Mouse (Mus musculus): ENCODE data around the gene Iqcc. TPM values are rescaled to one million over a fixed set of nuclear protein-coding genes. Genes with fewer than 3 reads are reported as not detected.

The Iqcc gene
- polyA plus RNA-seq, 1 experiment from 2014 or later, result 30.0 TPM

- Histone ChIP-seq H3K27me3 (no peaks in the 10 kb centered on the region), H3K27ac (no peak overlapping the region), H3K9me3 (replicated peaks) (no peaks in the 10 kb centered on the region), H3K4me2 (replicated peaks) (no peak overlapping the region), H3K4me1 (no peaks in the 10 kb centered on the region), H3K9ac (no peak overlapping the region), H3K36me3 (peaks cover 98% of the 10 kb centered on the region), H3K4me3 (no peak overlapping the region)
- 96% methylated on average over 12 of the region's 12 CpGs for WGBS
- no peak for ATAC-seq (ENCODE audit: low FRiP score)
Observed at GRCm38 (mm10) chr4:129631867-129632266, 13.0 kb upstream of the Iqcc start.

DNA sequence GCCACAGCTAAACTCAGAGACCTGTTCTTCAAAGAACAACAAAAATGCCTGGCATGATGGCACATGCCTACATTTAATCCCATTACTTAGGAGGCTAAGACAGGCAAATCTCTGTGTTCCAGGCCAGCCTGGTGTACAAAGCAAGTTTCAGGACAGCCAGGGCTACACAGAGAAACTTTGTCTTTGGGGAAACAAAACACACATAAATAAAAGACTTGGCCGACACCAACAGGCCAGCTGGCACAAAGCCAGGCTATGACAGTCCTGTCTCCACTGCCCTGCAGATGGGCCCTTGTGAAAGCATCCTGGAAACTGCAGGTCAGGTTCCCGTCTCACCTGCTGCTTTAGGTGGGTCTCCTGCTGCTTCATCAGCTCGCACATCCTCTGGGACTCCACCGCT, 12.0 kb upstream of the Iqcc start:
- Histone ChIP-seq H3K27me3 (no peaks in the 10 kb centered on the region), H3K9ac (no peak overlapping the region), H3K36me3 (peaks cover 95% of the 10 kb centered on the region), H3K27ac (no peak overlapping the region), H3K4me2 (replicated peaks) (no peak overlapping the region), H3K4me3 (no peak overlapping the region), H3K4me1 (no peaks in the 10 kb centered on the region), H3K9me3 (replicated peaks) (no peaks in the 10 kb centered on the region)
- ATAC-seq (ENCODE audit: low FRiP score), result no peak
- WGBS, result 87% methylated on average over 4 of the region's 4 CpGs

DNA sequence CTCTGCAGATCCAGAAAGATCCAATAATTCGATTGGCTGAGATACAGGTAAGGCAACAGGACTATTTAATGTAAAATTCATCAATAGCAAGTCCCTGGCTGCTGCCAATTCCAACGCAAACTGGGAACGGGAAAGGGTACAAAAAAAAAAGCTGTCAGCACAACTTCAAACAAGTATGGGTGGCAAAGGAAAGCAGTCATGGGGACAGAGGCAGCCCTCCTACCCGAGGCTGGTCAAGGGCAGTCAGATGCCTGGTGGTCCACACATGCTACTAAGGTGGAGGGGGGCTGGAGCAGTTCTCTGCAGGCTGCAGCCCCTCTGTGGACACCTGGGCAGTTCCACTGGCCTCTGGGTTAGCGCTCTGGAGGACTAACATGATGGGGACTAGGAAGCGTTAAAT, 7.1 kb upstream of the Iqcc start:
- H3K9me3 ChIP-seq (replicated peaks), result no peaks in the 10 kb centered on the region
- H3K36me3 ChIP-seq, result peaks cover 47% of the 10 kb centered on the region
- H3K9ac ChIP-seq, result no peak overlapping the region
- H3K4me3 ChIP-seq, result no peak overlapping the region
- ATAC-seq (ENCODE audit: low FRiP score), result no peak
- no peaks in the 10 kb centered on the region for H3K27me3 ChIP-seq
- 79% methylated on average over 6 of the region's 6 CpGs for WGBS
- H3K4me1 ChIP-seq, result peaks cover 31% of the 10 kb centered on the region
- H3K27ac ChIP-seq, result no peak overlapping the region
- no peak overlapping the region for H3K4me2 ChIP-seq (replicated peaks)

GRCm38 (mm10) chr4:129625496-129625895, 6.6 kb upstream of the Iqcc start:
- H3K4me1 ChIP-seq, result peaks cover 31% of the 10 kb centered on the region
- no peaks in the 10 kb centered on the region for H3K9me3 ChIP-seq (replicated peaks)
- 50% methylated on average over 4 of the region's 4 CpGs for WGBS
- peaks cover 42% of the 10 kb centered on the region for H3K36me3 ChIP-seq
- peak overlapping the region; percentile 94 for H3K27ac ChIP-seq
- H3K9ac ChIP-seq, result peak overlapping the region; percentile 80
- ATAC-seq (ENCODE audit: low FRiP score), result no peak
- peak overlapping the region; percentile 69 for H3K4me2 ChIP-seq (replicated peaks)
- H3K4me3 ChIP-seq, result no peak overlapping the region
- no peaks in the 10 kb centered on the region for H3K27me3 ChIP-seq

DNA sequence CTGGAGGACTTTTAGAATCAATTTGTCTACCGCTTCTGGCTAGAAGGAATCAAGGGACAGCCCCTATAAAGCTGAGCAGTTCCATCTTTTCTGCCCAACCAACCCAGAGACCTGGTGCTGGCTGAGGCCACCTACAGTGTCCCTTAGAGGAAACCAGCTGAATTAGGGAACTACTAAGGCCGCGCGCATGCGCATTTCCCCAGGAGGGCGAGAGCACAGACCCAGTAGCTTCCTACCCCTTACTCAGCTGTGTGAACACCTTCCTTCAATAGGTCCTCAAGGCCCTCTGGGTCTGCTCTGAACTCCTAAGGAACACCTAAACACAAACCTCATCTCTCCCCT, 6.1 kb upstream of the Iqcc start:
- peak; percentile 23 for ATAC-seq (ENCODE audit: low FRiP score)
- Histone ChIP-seq H3K9ac (peak overlapping the region; percentile 80), H3K4me3 (peak overlapping the region; percentile 59), H3K27ac (peak overlapping the region; percentile 94), H3K27me3 (no peaks in the 10 kb centered on the region), H3K36me3 (peaks cover 37% of the 10 kb centered on the region), H3K9me3 (replicated peaks) (no peaks in the 10 kb centered on the region), H3K4me2 (replicated peaks) (peak overlapping the region; percentile 69), H3K4me1 (peaks cover 31% of the 10 kb centered on the region)
- 2% methylated on average over 6 of the region's 6 CpGs for WGBS

DNA sequence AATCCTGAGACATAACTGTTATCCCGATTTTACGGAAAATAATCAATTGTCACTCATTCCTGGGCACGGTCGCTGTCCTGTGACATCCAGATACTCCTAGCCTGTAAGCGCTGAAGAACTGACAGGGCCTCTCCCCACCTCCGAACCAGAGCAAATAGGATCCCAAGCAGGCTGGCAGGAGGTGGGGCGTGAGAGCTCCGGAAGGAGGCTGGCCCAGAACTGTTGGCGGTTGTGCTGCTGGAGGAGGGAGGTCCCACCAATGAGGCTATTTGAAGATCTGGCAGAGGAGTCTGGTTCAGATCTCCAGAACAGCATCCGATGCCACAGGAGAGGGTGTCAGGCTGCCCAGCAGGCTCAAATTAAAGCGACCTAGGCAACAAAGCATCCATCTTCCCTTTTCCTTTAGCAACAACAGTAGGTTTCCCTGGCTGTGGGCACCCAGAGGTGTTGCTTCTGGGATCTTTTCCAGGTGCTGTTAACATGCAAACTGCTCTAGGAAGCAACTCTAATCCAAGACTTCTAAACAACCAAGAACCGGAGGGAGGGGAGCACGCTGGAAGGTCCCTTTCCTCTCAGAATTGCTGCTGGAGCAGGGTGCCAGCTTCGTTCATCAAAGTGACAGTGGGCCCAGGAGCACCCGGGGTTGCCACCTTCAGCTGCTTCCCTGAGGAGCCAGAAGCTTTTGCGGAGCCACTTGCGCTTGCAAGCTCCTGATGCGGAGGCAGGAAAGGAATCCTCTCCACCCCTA, 5.6 kb upstream of the Iqcc start:
- H3K36me3 ChIP-seq, result peaks cover 32% of the 10 kb centered on the region
- H3K27ac ChIP-seq, result peak overlapping the region; percentile 94
- peak; percentile 89 for ATAC-seq (ENCODE audit: low FRiP score)
- H3K4me1 ChIP-seq, result peaks cover 31% of the 10 kb centered on the region
- no peaks in the 10 kb centered on the region for H3K27me3 ChIP-seq
- under 1% methylated on average over 18 of the region's 18 CpGs for WGBS
- H3K9me3 ChIP-seq (replicated peaks), result no peaks in the 10 kb centered on the region
- peak overlapping the region; percentile 80 for H3K9ac ChIP-seq
- peak overlapping the region; percentile 69 for H3K4me2 ChIP-seq (replicated peaks)
- H3K4me3 ChIP-seq, result peak overlapping the region; percentile 59

DNA sequence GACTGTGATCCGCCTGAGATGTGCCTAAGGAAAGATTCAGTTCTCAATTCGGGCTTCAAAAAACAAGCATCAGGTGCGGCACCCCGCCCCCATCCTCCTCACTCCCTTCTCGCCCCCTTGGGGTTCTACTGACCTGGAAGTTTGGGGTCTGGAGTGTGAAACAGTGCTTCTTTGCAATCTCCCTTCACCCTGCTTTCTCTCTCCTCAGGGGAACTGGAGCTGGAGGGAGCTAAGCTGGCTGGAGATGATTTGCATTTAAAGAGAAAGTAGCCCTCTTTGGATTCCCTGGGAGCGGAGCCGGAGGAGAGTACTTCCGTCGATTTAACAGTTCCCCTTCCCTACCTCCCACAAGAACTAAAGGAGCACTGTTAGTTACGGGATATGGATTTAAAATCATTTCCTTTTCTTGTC, 4.8 kb upstream of the Iqcc start, which contains the start of gene Ccdc28b:
Gene Ccdc28b (minus strand): TSS at position 267 of the 411 bp plus-strand sequence.
- 0% methylated on average over 10 of the region's 10 CpGs for WGBS
- Histone ChIP-seq H3K36me3 (peaks cover 24% of the 10 kb centered on the region), H3K4me3 (peak within 1 kb of the TSS; percentile 59), H3K9ac (peak within 1 kb of the TSS; percentile 80), H3K27me3 (no peaks in the 10 kb centered on the region), H3K27ac (peak within 1 kb of the TSS; percentile 94), H3K4me2 (replicated peaks) (peak within 1 kb of the TSS; percentile 69), H3K9me3 (replicated peaks) (no peaks in the 10 kb centered on the region), H3K4me1 (peaks cover 33% of the 10 kb centered on the region)
- peak; percentile 47 for ATAC-seq (ENCODE audit: low FRiP score)

GRCm38 (mm10) chr4:129622803-129623535, 4.1 kb upstream of the Iqcc start:
- peaks cover 38% of the 10 kb centered on the region for H3K4me1 ChIP-seq

GRCm38 (mm10) chr4:129622120-129622802, 3.4 kb upstream of the Iqcc start:
- Histone ChIP-seq H3K27me3 (no peaks in the 10 kb centered on the region), H3K4me1 (peaks cover 42% of the 10 kb centered on the region), H3K9ac (peak overlapping the region; percentile 80), H3K4me3 (peak overlapping the region; percentile 59), H3K9me3 (replicated peaks) (no peaks in the 10 kb centered on the region), H3K36me3 (peaks cover 11% of the 10 kb centered on the region), H3K4me2 (replicated peaks) (peak overlapping the region; percentile 69), H3K27ac (no peak overlapping the region)
- no peak for ATAC-seq (ENCODE audit: low FRiP score)
- 78% methylated on average over 11 of the region's 11 CpGs for WGBS

More at GRCm38 (mm10) chr4:129622803-129623535, 4.1 kb upstream of the Iqcc start:
- H3K4me3 ChIP-seq, result peak overlapping the region; percentile 59
- 23% methylated on average over 8 of the region's 8 CpGs for WGBS
- H3K4me2 ChIP-seq (replicated peaks), result peak overlapping the region; percentile 69
- peak overlapping the region; percentile 80 for H3K9ac ChIP-seq
- peak overlapping the region; percentile 94 for H3K27ac ChIP-seq
- no peak for ATAC-seq (ENCODE audit: low FRiP score)
- H3K9me3 ChIP-seq (replicated peaks), result no peaks in the 10 kb centered on the region
- no peaks in the 10 kb centered on the region for H3K27me3 ChIP-seq
- H3K36me3 ChIP-seq, result peaks cover 17% of the 10 kb centered on the region

DNA sequence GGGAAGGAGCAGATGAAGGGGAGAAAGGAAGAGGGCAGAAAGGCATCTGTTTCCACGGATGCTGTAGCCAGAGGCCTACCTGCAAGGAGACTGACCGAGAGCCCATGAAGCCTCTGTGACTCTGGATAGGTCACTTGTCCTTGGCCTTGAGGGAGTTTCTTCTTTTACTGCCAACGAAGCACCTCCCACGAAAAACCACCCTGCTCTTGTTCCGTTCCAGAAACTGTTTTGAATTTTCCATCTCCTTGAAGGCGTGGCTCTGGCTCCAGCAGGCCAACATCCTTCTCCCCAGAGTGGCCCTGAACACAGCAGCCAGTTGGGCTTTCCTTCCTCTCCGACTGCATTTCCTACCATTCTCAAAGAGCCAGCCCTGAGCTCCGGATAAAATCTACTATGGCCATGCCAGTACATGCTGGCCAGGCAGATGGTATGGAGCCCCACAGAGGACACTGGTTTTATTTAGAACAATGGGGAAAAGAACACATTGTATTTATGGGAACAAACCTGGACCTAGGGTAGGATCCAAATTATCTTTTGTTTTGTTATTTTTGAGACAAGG, 2.5 kb upstream of the Iqcc start:
- no peak for ATAC-seq (ENCODE audit: low FRiP score)
- Histone ChIP-seq H3K4me1 (peaks cover 42% of the 10 kb centered on the region), H3K9me3 (replicated peaks) (no peaks in the 10 kb centered on the region), H3K27ac (no peak overlapping the region), H3K27me3 (no peaks in the 10 kb centered on the region), H3K4me3 (no peak overlapping the region), H3K4me2 (replicated peaks) (no peak overlapping the region), H3K9ac (peak overlapping the region; percentile 35; the same call in 1 of the 2 replicates), H3K36me3 (peaks cover 11% of the 10 kb centered on the region)
- 86% methylated on average over 8 of the region's 8 CpGs for WGBS

DNA sequence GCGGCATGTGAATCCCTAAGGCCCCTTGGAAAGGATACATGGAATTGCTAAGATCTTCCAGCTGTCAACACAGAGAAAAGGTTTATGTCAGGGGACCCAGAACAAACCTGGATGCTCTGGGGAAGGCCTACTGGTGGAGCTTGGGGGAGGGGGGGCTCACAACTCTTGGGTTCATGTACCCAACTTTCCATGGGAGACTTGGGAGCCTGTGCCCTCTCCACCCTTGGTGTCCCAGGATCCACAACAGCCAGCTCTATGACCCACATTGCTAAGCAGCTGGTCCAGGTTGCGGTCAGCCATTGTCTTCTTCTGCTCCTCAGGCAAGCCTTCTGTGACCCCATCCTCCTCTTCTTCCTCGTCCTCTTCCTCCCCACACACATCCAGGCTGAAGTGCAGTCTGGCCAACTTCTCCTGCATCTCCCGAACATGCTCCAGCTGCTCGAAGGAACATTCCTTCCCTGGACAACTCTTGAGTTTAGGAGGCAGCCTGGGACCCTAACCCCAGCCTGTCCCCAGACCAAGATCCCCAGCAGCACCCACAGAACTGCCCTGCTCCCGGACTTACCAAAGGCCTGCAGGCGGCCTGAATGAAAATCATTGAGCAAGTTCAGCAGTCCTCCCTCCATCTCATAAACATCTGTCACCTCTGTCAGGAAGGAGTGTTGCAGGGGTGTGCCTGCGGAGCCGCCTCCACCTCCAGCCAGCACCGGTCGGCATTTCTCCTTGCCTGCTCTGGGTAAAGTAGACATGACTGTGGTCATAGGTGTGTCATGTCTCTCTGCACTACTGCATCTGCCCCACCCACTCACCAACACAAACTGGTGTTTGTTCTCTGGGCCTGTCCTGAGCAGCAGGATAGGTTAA, 1.8 kb upstream of the Iqcc start:
- Histone ChIP-seq H3K4me1 (peaks cover 41% of the 10 kb centered on the region), H3K27me3 (no peaks in the 10 kb centered on the region), H3K9ac (no peak overlapping the region), H3K27ac (no peak overlapping the region), H3K36me3 (peaks cover 17% of the 10 kb centered on the region), H3K9me3 (replicated peaks) (no peaks in the 10 kb centered on the region), H3K4me2 (replicated peaks) (no peak overlapping the region), H3K4me3 (no peak overlapping the region)
- ATAC-seq (ENCODE audit: low FRiP score), result no peak
- 89% methylated on average over 11 of the region's 11 CpGs for WGBS
